In genomic region chr9:13430744-13431143, GRCm38 (mm10) we compare ENCODE assay signal across 43 mouse cellular contexts. TPM values are rescaled to one million over a fixed set of nuclear protein-coding genes. Genes with fewer than 3 reads are reported as not detected.
A peak's percentile ranks its signal among the peaks of the same experiment; 100 is the strongest.
DNase-seq lines count a peak whose midpoint lies in the region; ATAC-seq lines count a peak whose summit lies in the region.
"Had no signal": no experiment of that assay in that cellular context is flagged by ENCODE, and none has a peak within 500 bp of the region (broad histone marks: within the 10 kb centered on the region; RNA-seq: fewer than 3 reads in every experiment).

No protein-coding gene starts in this region.

- no peaks in the 10 kb centered on the region for H3K27me3 ChIP-seq in heart, embryonic 13.5 days (replicated peaks)
- no peaks in the 10 kb centered on the region for H3K27me3 ChIP-seq in liver, embryonic 11.5 days (replicated peaks; ENCODE audit: control insufficient read depth, insufficient read depth, low read length)
- no peaks in the 10 kb centered on the region for H3K27me3 ChIP-seq in heart, embryonic 16.5 days (ENCODE audit: control insufficient read depth, insufficient read depth, low read length)
- H3K27me3 ChIP-seq: CH12.LX; embryonic facial prominence, embryonic 13.5 days; forebrain, embryonic 15.5 days; hindbrain, embryonic 12.5 days; limb, embryonic 15.5 days; liver, embryonic 15.5 days; lung, embryonic 15.5 days; neural tube, embryonic 12.5 days had no signal

- H3K4me2 ChIP-seq in heart, embryonic 13.5 days, result no peak overlapping the region; the same call in 1 of the 2 replicates
- H3K4me2 ChIP-seq in liver, embryonic 11.5 days, result no peak overlapping the region
- no peak overlapping the region for H3K4me2 ChIP-seq in heart, embryonic 16.5 days (ENCODE audit: low read depth, low read length)
- H3K4me2 ChIP-seq: embryonic facial prominence, embryonic 13.5 days; forebrain, embryonic 15.5 days; hindbrain, embryonic 12.5 days; limb, embryonic 15.5 days; liver, embryonic 15.5 days; lung, embryonic 15.5 days; neural tube, embryonic 12.5 days had no signal

- H3K27ac ChIP-seq in heart, embryonic 13.5 days (replicated peaks), result peak overlapping the region; percentile 84
- H3K27ac ChIP-seq in liver, embryonic 11.5 days (ENCODE audit: low read depth, low read length), result no peak overlapping the region
- peak overlapping the region; percentile 70 for H3K27ac ChIP-seq in heart, embryonic 16.5 days (ENCODE audit: low read length)
- H3K27ac ChIP-seq: embryonic facial prominence, embryonic 13.5 days; forebrain, embryonic 10.5 days; forebrain, embryonic 15.5 days; hindbrain, embryonic 12.5 days; limb, embryonic 10.5 days; limb, embryonic 15.5 days; liver, embryonic 15.5 days; lung, embryonic 15.5 days; macrophage; neural tube, embryonic 12.5 days had no signal

- peaks cover 79% of the 10 kb centered on the region for H3K4me1 ChIP-seq in heart, embryonic 13.5 days
- peaks cover 8% of the 10 kb centered on the region for H3K4me1 ChIP-seq in liver, embryonic 11.5 days (replicated peaks; ENCODE audit: control insufficient read depth, insufficient read depth, low read length)
- H3K4me1 ChIP-seq in heart, embryonic 16.5 days (ENCODE audit: control insufficient read depth, insufficient read depth, low read length), result peaks cover 41% of the 10 kb centered on the region
- H3K4me1 ChIP-seq: limb, embryonic 10.5 days; liver, embryonic 15.5 days had no signal

- no peaks in the 10 kb centered on the region for H3K9me3 ChIP-seq in heart, embryonic 13.5 days
- H3K9me3 ChIP-seq in liver, embryonic 11.5 days (ENCODE audit: control insufficient read depth, low read length), result no peaks in the 10 kb centered on the region
- no peaks in the 10 kb centered on the region for H3K9me3 ChIP-seq in heart, embryonic 16.5 days (replicated peaks; ENCODE audit: control insufficient read depth, low read length)
- H3K9me3 ChIP-seq: embryonic facial prominence, embryonic 13.5 days; forebrain, embryonic 10.5 days; forebrain, embryonic 15.5 days; hindbrain, embryonic 12.5 days; limb, embryonic 10.5 days; limb, embryonic 15.5 days; liver, embryonic 15.5 days; lung, embryonic 15.5 days; neural tube, embryonic 12.5 days had no signal

- no peaks in the 10 kb centered on the region for H3K36me3 ChIP-seq in heart, embryonic 13.5 days
- H3K36me3 ChIP-seq in liver, embryonic 11.5 days (ENCODE audit: control insufficient read depth, insufficient read depth, low read length), result no peaks in the 10 kb centered on the region
- no peaks in the 10 kb centered on the region for H3K36me3 ChIP-seq in heart, embryonic 16.5 days (ENCODE audit: control insufficient read depth, insufficient read depth)
- H3K36me3 ChIP-seq: embryonic facial prominence, embryonic 13.5 days; forebrain, embryonic 10.5 days; forebrain, embryonic 15.5 days; hindbrain, embryonic 12.5 days; limb, embryonic 10.5 days; limb, embryonic 15.5 days; liver, embryonic 15.5 days; lung, embryonic 15.5 days; neural tube, embryonic 12.5 days had no signal

- intact Hi-C loops in heart, postnatal 14 days (cut with DNase I), result no loop called here

- peak; percentile 65 for DNase-seq in heart, adult 11 months
- DNase-seq in heart, adult 8-10 months (ENCODE audit: low spot score), result no peak
- no peak for DNase-seq in heart, postnatal 14 days
- no peak for DNase-seq in liver, embryonic 11.5 days (ENCODE audit: low spot score)
- DNase-seq in liver, result no peak
- DNase-seq: adrenal gland, postnatal 36 days; cerebellum, adult 18-20 months; cerebellum, postnatal 10 days; kidney, adult 11 months; kidney, postnatal 14 days; layer of hippocampus, adult 9-11 months; right cerebral cortex, adult 18-20 months; spleen, adult 18-20 months; thymus, postnatal 14 days had no signal

- no peak overlapping the region for H3K4me3 ChIP-seq in heart, embryonic 13.5 days
- no peak overlapping the region for H3K4me3 ChIP-seq in liver, embryonic 11.5 days (ENCODE audit: low read depth, low read length)
- no peak overlapping the region for H3K4me3 ChIP-seq in heart, embryonic 16.5 days (ENCODE audit: low read length)
- H3K4me3 ChIP-seq: embryonic facial prominence, embryonic 13.5 days; forebrain, embryonic 10.5 days; forebrain, embryonic 15.5 days; hindbrain, embryonic 12.5 days; limb, embryonic 10.5 days; limb, embryonic 15.5 days; liver, embryonic 15.5 days; lung, embryonic 15.5 days; myocyte; neural tube, embryonic 12.5 days had no signal

- no peak for ATAC-seq in heart, embryonic 13.5 days (ENCODE audit: extremely low read depth, insufficient number of reproducible peaks, low FRiP score, low TSS enrichment)
- ATAC-seq in liver, embryonic 11.5 days (replicated peaks; ENCODE audit: low FRiP score), result 0 out of 2 replicates have a peak, but pooled peaks have one; percentile 23
- no peak for ATAC-seq in heart, embryonic 16.5 days (replicated peaks; ENCODE audit: extremely low read depth, insufficient read depth, low FRiP score)
- ATAC-seq: activated CD4-positive, CD25-positive, alpha-beta regulatory T cell, adult 4 months; forebrain, embryonic 15.5 days had no signal

- no peak overlapping the region for H3K9ac ChIP-seq in heart, embryonic 13.5 days
- no peak overlapping the region for H3K9ac ChIP-seq in liver, embryonic 11.5 days (ENCODE audit: low read depth, low read length)
- H3K9ac ChIP-seq in heart, embryonic 16.5 days (ENCODE audit: low read length), result no peak overlapping the region
- H3K9ac ChIP-seq: embryonic facial prominence, embryonic 13.5 days; forebrain, embryonic 15.5 days; hindbrain, embryonic 12.5 days; limb, embryonic 15.5 days; liver, embryonic 15.5 days; lung, embryonic 15.5 days; neural tube, embryonic 12.5 days had no signal

RNA-seq across cellular contexts. Expression of gene Gm17571, which starts 15.8 kb away (rescaled TPM):
- total RNA-seq in heart, adult 8-10 months (2022), result not detected
- polyA plus RNA-seq in heart, embryonic 13.5 days (2015; fragmentation: Nextera tagmentation; extraction: Ambion mirVana), result not detected in 2 replicates
- not detected for total RNA-seq in heart, postnatal 14 days (2021)
- not detected in 2 replicates for polyA plus RNA-seq in liver, embryonic 11.5 days (2014; fragmentation: Nextera tagmentation; extraction: Ambion mirVana)
- not detected in 2 replicates for polyA plus RNA-seq in heart, embryonic 16.5 days (2015; fragmentation: Nextera tagmentation; extraction: Ambion mirVana)
- total RNA-seq: adrenal gland, adult 2 months; adrenal gland, postnatal 36 days; CH12.LX; common myeloid progenitor, adult 5-6 weeks; ES-E14; gastrocnemius, adult 18-20 months; gastrocnemius, postnatal 4 days; left cerebral cortex, postnatal 10 days; megakaryocyte-erythroid progenitor cell, adult 5-6 weeks; midbrain, postnatal 0 days had no signal
- polyA plus RNA-seq: activated CD4-positive, CD25-positive, alpha-beta regulatory T cell, adult 4 months; adrenal gland, adult 2 months; brain, embryonic 14.5 days; C2C12; embryonic facial prominence, embryonic 13.5 days; forebrain, embryonic 10.5 days; forebrain, embryonic 15.5 days; frontal cortex, adult 2 months; hindbrain, embryonic 12.5 days; kidney, embryonic 14.5 days; limb, embryonic 10.5 days; limb, embryonic 15.5 days; liver, embryonic 15.5 days; lung, embryonic 15.5 days; macrophage; midbrain, postnatal 0 days; myocyte; neural tube, embryonic 12.5 days; stomach, embryonic 16.5 days; urinary bladder, adult 2 months had no signal
